Mouse (Mus musculus): Measurements from ENCODE around the gene Zbtb16.

- TF ChIP-seq CTCF (IDR thresholded peaks at IDR 0.05; ENCODE audit: low read depth, low read length) = no peak
- TF ChIP-seq POLR2AphosphoS5 (IDR thresholded peaks at IDR 0.05; ENCODE audit: insufficient replicate concordance, low read depth, low read length) = no peak
- TF ChIP-seq GATA1 (IDR thresholded peaks at IDR 0.05; ENCODE audit: borderline replicate concordance, low read length) = no peak
Observed at GRCm38 (mm10) chr9:48733083-48733482, 102.9 kb downstream of the Zbtb16 start.
